Mouse (Mus musculus) neural tube, embryonic 11.5 days (tissue): ENCODE data around the gene Stx8. TPM values are rescaled to one million over a fixed set of nuclear protein-coding genes. Genes with fewer than 3 reads are reported as not detected.

ENCODE experiments used
- ATAC-seq: fragments of 200-750 bp; cut with Nextera tagmentation; 2 replicates; pipeline ENCODE4 v1.8.0; 2017; ENCODE audit warnings: moderate number of reproducible peaks, mild to moderate bottlenecking, moderate TSS enrichment, moderate library complexity; ENCODE audit not compliant: insufficient read depth, low FRiP score, low TSS enrichment
- DNase-seq: peaks from one replicate; pipeline ENCODE4 v3.0.0-alpha.2; 2015; ENCODE audit warnings: low spot score
- H3K27ac ChIP-seq: fragments of 300-500 bp; sonication (generic); 2 replicates; pipeline ENCODE4 v1.5.1; 2014; ENCODE audit warnings: low read depth, mild to moderate bottlenecking, low read length
- H3K27me3 ChIP-seq: fragments of 300-500 bp; sonication (generic); 2 replicates; pipeline ENCODE4 v1.6.1; 2014; ENCODE audit warnings: mild to moderate bottlenecking, low read length, mixed read lengths; ENCODE audit not compliant: control insufficient read depth, insufficient read depth
- H3K36me3 ChIP-seq: fragments of 300-500 bp; sonication (generic); 2 replicates; pipeline ENCODE4 v1.6.1; 2014; ENCODE audit warnings: mild to moderate bottlenecking, low read length, moderate library complexity, mixed read lengths; ENCODE audit not compliant: control insufficient read depth, insufficient read depth
- H3K4me1 ChIP-seq: fragments of 300-500 bp; sonication (generic); 2 replicates; pipeline ENCODE4 v1.6.1; 2014; ENCODE audit warnings: low read length, mixed read lengths; ENCODE audit not compliant: control insufficient read depth, insufficient read depth
- H3K4me2 ChIP-seq: fragments of 300-500 bp; sonication (generic); 2 replicates; pipeline ENCODE4 v1.6.1; 2014; ENCODE audit warnings: low read depth, mild to moderate bottlenecking, moderate library complexity
- H3K4me3 ChIP-seq: fragments of 300-500 bp; sonication (generic); 2 replicates; pipeline ENCODE4 v1.5.1; 2014; ENCODE audit warnings: low read depth, low read length
- H3K9ac ChIP-seq: fragments of 300-500 bp; sonication (generic); 2 replicates; pipeline ENCODE4 v1.6.1; 2014; ENCODE audit warnings: mild to moderate bottlenecking, low read length
- H3K9me3 ChIP-seq: fragments of 300-500 bp; sonication (generic); 2 replicates; pipeline ENCODE4 v1.6.1; 2016; ENCODE audit warnings: low read length; ENCODE audit not compliant: control insufficient read depth
- WGBS: fragments of 180-500 bp; shearing (Covaris S2); extraction: QIAGEN DNeasy Blood & Tissue Kit; methylation state at CpG from one replicate; pipeline ENCODE4 v1.1.7; 2014; 5-methylcytosine and 5-hydroxymethylcytosine counted together
- polyA plus RNA-seq: library from polyadenylated mRNA; unstranded; fragments of >200 nt; fragmentation: Nextera tagmentation; extraction: Ambion mirVana; gene quantifications from 2 replicates; pipeline ENCODE4 v1.2.1, GENCODE M21; 2014

Gene Stx8
- polyA plus RNA-seq, 1 experiment from 2014 or later = 50.5 TPM

GRCm38 (mm10) chr11:68051305-68051704 lies 85.3 kb downstream of the Stx8 start:
- DNase-seq (no peak), ATAC-seq (no peak)
- Histone ChIP-seq H3K4me1 (peaks cover 9% of the 10 kb centered on the region; the same call in 1 of the 2 replicates), H3K9me3 (no peaks in the 10 kb centered on the region), H3K9ac (no peak overlapping the region), H3K27me3 (no peaks in the 10 kb centered on the region), H3K4me2 (no peak overlapping the region), H3K36me3 (no peaks in the 10 kb centered on the region), H3K4me3 (no peak overlapping the region), H3K27ac (no peak overlapping the region)
- WGBS = 81% methylated on average over 4 of the region's 4 CpGs

DNA sequence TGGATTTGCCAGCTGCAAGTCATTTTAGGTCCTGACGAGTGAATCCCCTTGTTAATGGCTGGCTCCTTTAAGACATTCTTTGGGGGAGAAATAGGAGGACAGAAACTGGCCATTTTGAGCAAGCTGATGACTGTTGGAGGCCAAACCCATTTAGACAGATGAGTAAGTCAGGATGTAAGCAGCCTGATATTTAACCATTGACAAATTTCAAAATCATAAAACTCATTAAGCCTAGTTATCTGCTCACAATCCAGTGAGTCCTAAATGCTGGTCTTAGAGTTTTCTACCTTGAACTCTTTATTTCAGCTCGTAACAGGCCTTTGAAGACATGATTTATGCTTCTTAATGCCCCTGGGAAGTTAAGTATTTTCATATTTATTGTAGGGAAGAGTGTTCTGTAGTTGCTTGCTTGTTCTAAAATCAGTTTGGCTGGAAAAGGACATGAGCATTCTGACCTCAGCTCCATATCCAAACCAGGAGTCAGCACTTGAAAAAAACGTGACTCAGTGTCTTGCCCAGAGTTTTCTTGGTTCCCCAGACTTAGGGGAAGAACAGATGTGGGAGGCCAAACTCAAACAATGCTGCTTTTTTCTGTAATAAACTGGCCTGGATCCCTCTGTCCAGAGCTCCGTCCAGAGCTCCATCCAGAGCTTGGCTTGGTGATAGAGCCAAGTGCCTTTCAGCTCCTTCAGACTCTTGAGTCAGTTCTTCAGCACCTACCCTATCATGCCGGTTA lies 92.6 kb downstream of the Stx8 start:
- DNase-seq (no peak), ATAC-seq (no peak)

DNA sequence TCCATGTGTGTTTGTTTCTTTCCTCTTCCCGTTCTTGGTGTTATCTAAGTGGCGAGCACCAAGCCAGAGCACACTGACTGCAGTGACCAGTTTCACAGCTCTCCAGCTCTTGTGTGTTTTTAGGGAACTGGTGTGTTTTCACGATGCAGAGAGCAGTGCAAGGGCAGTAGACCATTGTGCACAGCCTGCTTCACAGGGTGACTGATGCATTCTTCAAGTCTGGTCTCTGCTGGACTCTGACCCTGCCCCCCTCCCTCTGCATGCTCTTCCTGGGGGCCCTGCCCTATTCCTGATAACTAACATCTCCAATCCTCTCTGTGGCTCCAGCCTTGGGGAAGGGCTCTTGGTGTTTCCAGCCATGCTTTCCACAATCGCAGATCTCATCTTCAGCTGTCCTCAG lies 94.7 kb downstream of the Stx8 start:
- H3K9ac ChIP-seq = no peak overlapping the region
- ATAC-seq (no peak), DNase-seq (no peak)
- WGBS = 70% methylated on average over 4 of the region's 4 CpGs
- H3K4me1 ChIP-seq = no peaks in the 10 kb centered on the region
- no peak overlapping the region for H3K4me3 ChIP-seq
- H3K27me3 ChIP-seq = no peaks in the 10 kb centered on the region
- H3K4me2 ChIP-seq = no peak overlapping the region
- no peak overlapping the region for H3K27ac ChIP-seq
- H3K36me3 ChIP-seq = no peaks in the 10 kb centered on the region
- no peaks in the 10 kb centered on the region for H3K9me3 ChIP-seq

More for the DNA sequence above, 92.6 kb downstream of the Stx8 start:
- no peak overlapping the region for H3K9ac ChIP-seq
- no peaks in the 10 kb centered on the region for H3K36me3 ChIP-seq
- H3K27ac ChIP-seq = no peak overlapping the region
- H3K27me3 ChIP-seq = no peaks in the 10 kb centered on the region
- H3K4me2 ChIP-seq = no peak overlapping the region
- H3K9me3 ChIP-seq = no peaks in the 10 kb centered on the region
- H3K4me3 ChIP-seq = no peak overlapping the region
- no peaks in the 10 kb centered on the region for H3K4me1 ChIP-seq
- 62% methylated on average over 5 of the region's 5 CpGs for WGBS

DNA sequence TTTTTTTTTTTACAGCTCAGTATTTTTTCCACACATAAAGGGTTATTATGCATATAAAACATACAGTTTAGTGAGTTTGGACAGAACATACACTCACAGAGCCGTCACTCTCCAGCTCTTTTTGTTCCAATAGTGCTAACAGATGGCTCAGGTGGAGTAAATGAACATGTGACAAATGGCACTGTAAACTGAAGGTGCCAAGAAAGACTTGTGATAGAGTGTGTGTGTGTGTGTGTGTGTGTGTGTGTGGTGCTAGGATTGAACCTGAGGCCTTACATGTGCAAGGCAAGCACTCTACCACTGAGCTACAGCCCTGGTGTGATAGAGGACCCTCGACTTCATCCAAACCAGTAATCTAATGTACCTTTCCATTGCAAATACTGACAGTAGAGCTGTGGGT lies 96.1 kb downstream of the Stx8 start:
- Histone ChIP-seq H3K9me3 (no peaks in the 10 kb centered on the region), H3K9ac (no peak overlapping the region), H3K27me3 (no peaks in the 10 kb centered on the region), H3K36me3 (no peaks in the 10 kb centered on the region; the same call in 1 of the 2 replicates), H3K4me2 (no peak overlapping the region), H3K4me3 (no peak overlapping the region), H3K4me1 (no peaks in the 10 kb centered on the region), H3K27ac (no peak overlapping the region)
- ATAC-seq (no peak), DNase-seq (no peak)
- 79% methylated on average over 2 of the region's 2 CpGs for WGBS

DNA sequence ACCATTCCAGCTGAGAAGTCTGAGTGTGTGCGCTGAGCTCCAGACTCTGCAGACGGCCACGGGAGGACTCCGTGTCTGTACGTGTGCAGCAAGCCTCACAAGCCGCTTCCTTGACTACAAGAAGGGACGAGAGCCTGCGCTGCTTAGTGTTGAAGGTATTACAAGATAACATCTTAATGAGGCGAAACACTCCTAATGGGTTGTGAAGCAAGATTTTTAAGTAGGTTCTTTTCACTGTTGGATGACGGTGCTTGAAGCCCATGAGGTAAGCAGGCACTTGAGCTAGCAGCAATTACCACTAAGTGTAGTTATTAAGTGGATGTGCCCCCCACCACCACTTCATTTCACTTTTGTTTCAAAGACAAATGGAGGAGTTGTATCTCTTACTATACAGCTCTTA lies 101.8 kb downstream of the Stx8 start:
- Histone ChIP-seq H3K9me3 (no peaks in the 10 kb centered on the region), H3K4me2 (no peak overlapping the region), H3K36me3 (no peaks in the 10 kb centered on the region; the same call in 1 of the 2 replicates), H3K27me3 (no peaks in the 10 kb centered on the region), H3K9ac (no peak overlapping the region), H3K27ac (no peak overlapping the region), H3K4me1 (no peaks in the 10 kb centered on the region), H3K4me3 (no peak overlapping the region)
- 93% methylated on average over 10 of the region's 10 CpGs for WGBS
- ATAC-seq = no peak
- no peak for DNase-seq

- H3K27me3 ChIP-seq = no peaks in the 10 kb centered on the region
- H3K4me2 ChIP-seq = no peak overlapping the region
- H3K4me3 ChIP-seq = no peak overlapping the region
- DNase-seq = no peak
- H3K27ac ChIP-seq = no peak overlapping the region
- no peaks in the 10 kb centered on the region for H3K9me3 ChIP-seq
- 75% methylated on average over 3 of the region's 3 CpGs for WGBS
- no peaks in the 10 kb centered on the region; the same call in 1 of the 2 replicates for H3K4me1 ChIP-seq
- ATAC-seq = no peak
- H3K36me3 ChIP-seq = no peaks in the 10 kb centered on the region; the same call in 1 of the 2 replicates
- no peak overlapping the region for H3K9ac ChIP-seq
These were observed 104.1 kb downstream of the Stx8 start for GRCm38 (mm10) chr11:68070086-68070485.

GRCm38 (mm10) chr11:68071836-68072235 lies 105.8 kb downstream of the Stx8 start:
- Histone ChIP-seq H3K9me3 (no peaks in the 10 kb centered on the region), H3K36me3 (no peaks in the 10 kb centered on the region), H3K27me3 (no peaks in the 10 kb centered on the region), H3K4me1 (no peaks in the 10 kb centered on the region; the same call in 1 of the 2 replicates), H3K4me2 (no peak overlapping the region), H3K4me3 (no peak overlapping the region), H3K27ac (no peak overlapping the region), H3K9ac (no peak overlapping the region)
- ATAC-seq (no peak), DNase-seq (no peak)
- 73% methylated on average over 5 of the region's 5 CpGs for WGBS

DNA sequence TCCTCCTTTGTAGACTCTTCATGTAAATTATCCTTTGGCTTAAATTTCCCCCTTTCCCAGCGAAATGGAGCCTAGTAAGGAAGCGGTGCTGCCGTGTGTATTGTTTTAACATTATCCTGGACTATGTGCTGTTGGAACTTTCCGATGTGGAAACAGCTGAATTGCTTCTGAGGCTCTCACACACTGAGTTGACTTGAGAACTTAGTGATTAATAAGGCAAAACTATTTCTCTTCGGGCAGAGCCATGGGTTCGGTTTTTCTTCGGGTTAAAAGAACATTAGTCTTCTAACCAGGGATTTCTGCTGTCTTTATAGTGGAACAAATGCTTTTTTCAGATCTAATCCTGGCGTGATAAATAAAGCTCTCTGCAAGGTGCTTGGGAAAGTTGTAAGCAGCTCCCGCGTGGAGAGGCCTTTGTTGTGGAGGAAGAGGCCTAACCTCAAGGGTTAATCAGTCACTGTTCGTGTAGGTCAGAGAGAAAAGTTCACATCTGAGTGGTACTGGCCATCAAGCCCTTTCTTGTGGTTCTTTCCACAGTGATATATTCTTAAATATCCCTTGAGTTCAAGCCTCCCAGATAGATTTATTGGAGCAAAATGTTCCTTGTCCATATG lies 106.7 kb downstream of the Stx8 start:
- Histone ChIP-seq H3K4me3 (no peak overlapping the region), H3K9me3 (no peaks in the 10 kb centered on the region), H3K4me1 (no peaks in the 10 kb centered on the region; the same call in 1 of the 2 replicates), H3K27me3 (no peaks in the 10 kb centered on the region), H3K4me2 (no peak overlapping the region), H3K27ac (no peak overlapping the region), H3K9ac (no peak overlapping the region), H3K36me3 (no peaks in the 10 kb centered on the region)
- 43% methylated on average over 11 of the region's 11 CpGs for WGBS
- DNase-seq (no peak), ATAC-seq (no peak)

DNA sequence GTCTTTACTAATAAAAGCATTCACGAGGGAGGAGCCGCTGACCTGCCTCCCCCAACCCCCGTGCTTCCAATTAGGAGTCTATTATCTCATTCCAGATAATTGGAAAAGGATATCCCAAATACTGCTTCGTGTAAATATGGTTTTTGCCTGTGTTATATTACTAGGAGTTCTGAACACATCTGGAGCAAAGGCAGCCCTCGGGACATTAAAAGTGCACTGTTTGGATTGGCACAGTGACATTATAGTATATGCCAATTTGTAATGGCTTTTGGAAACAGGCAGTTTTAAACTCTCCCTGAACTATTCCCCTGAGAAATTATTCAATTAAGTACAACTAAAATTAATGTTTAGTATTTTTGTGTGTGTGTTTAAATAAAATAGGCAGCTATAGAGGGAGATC lies 108.7 kb downstream of the Stx8 start:
- Histone ChIP-seq H3K4me1 (no peaks in the 10 kb centered on the region; the same call in 1 of the 2 replicates), H3K9me3 (no peaks in the 10 kb centered on the region), H3K4me2 (no peak overlapping the region), H3K9ac (no peak overlapping the region), H3K4me3 (no peak overlapping the region), H3K27ac (no peak overlapping the region), H3K36me3 (no peaks in the 10 kb centered on the region), H3K27me3 (no peaks in the 10 kb centered on the region)
- ATAC-seq = no peak
- WGBS = 69% methylated on average over 5 of the region's 5 CpGs
- DNase-seq = no peak
